ENCODE assay signal across 26 mouse cellular contexts in genomic region chr10:70552531-70552930, GRCm38 (mm10).
DNase-seq lines count a peak whose midpoint lies in the region; ATAC-seq and TF ChIP-seq lines count a peak whose summit lies in the region.
"Had no signal": no experiment of that assay in that cellular context is flagged by ENCODE, and none has a peak within 500 bp of the region (broad histone marks: within the 10 kb centered on the region; RNA-seq: fewer than 3 reads in every experiment).

No protein-coding gene starts in this region.

- H3K27me3 ChIP-seq in neural tube, embryonic 15.5 days (replicated peaks), result no peaks in the 10 kb centered on the region
- H3K27me3 ChIP-seq: CH12.LX; embryonic facial prominence, embryonic 12.5 days; embryonic facial prominence, embryonic 15.5 days; hindbrain, embryonic 13.5 days; Patski had no signal

- H3K4me1 ChIP-seq in neural tube, embryonic 15.5 days, result peaks cover 4% of the 10 kb centered on the region
- H3K4me1 ChIP-seq: embryonic facial prominence, embryonic 12.5 days; embryonic facial prominence, embryonic 15.5 days; heart, embryonic 10.5 days; hindbrain, embryonic 10.5 days had no signal

- H3K9ac ChIP-seq in neural tube, embryonic 15.5 days (replicated peaks), result no peak overlapping the region
- H3K9ac ChIP-seq: embryonic facial prominence, embryonic 12.5 days; embryonic facial prominence, embryonic 15.5 days; forebrain, postnatal 0 days; hindbrain, embryonic 13.5 days had no signal

- intact Hi-C loops in gastrocnemius, adult 2 months (cut with DNase I), result no loop called here
- intact Hi-C loops in gastrocnemius, postnatal 14 days (cut with DNase I; ENCODE audit: low total_unique reads), result no loop called here
- intact Hi-C loops in heart, postnatal 36 days (cut with DNase I), result no loop called here

- no peak overlapping the region for H3K4me3 ChIP-seq in gastrocnemius, adult 2 months
- no peak overlapping the region for H3K4me3 ChIP-seq in neural tube, embryonic 15.5 days (replicated peaks)
- H3K4me3 ChIP-seq: embryonic facial prominence, embryonic 12.5 days; embryonic facial prominence, embryonic 15.5 days; heart, embryonic 10.5 days; hindbrain, embryonic 10.5 days; hindbrain, embryonic 13.5 days had no signal

- peaks cover 61% of the 10 kb centered on the region for H3K36me3 ChIP-seq in neural tube, embryonic 15.5 days
- H3K36me3 ChIP-seq: G1E had no signal

- H3K4me2 ChIP-seq in neural tube, embryonic 15.5 days, result no peak overlapping the region
- H3K4me2 ChIP-seq: embryonic facial prominence, embryonic 12.5 days; embryonic facial prominence, embryonic 15.5 days; hindbrain, embryonic 13.5 days had no signal

- no peaks in the 10 kb centered on the region for H3K9me3 ChIP-seq in neural tube, embryonic 15.5 days (replicated peaks)
- H3K9me3 ChIP-seq: embryonic facial prominence, embryonic 12.5 days; embryonic facial prominence, embryonic 15.5 days; heart, embryonic 10.5 days; hindbrain, embryonic 10.5 days; hindbrain, embryonic 13.5 days had no signal

- ATAC-seq in neural tube, embryonic 15.5 days (ENCODE audit: low FRiP score), result no peak
- ATAC-seq: forebrain, embryonic 14.5 days; forebrain, postnatal 0 days; hindbrain, embryonic 16.5 days; intestine, postnatal 0 days; Patski had no signal

- WGBS in neural tube, embryonic 15.5 days, result 91% methylated on average over 3 of the region's 3 CpGs

- DNase-seq in gastrocnemius, adult 2 months, result peak; percentile 41
- no peak for DNase-seq in gastrocnemius, postnatal 14 days
- DNase-seq in heart, adult 8-10 months (ENCODE audit: low spot score), result peak; percentile 31
- no peak for DNase-seq in heart, postnatal 36 days
- no peak for DNase-seq in neural tube, embryonic 10.5 days (ENCODE audit: extremely low spot score, low spot score)
- no peak for DNase-seq in adipocyte (ENCODE audit: low spot score)
- DNase-seq: adrenal gland, adult 2 months; adrenal gland, postnatal 14 days; B cell, adult 2 months; cerebellum, adult 11 months; cerebellum, adult 2 months; cerebellum, adult 9-11 months; cerebellum, postnatal 25 days; forebrain, postnatal 0 days had no signal

- TF ChIP-seq CTCF in gastrocnemius, adult 2 months (IDR thresholded peaks at IDR 0.05), result no peak

- H3K27ac ChIP-seq in gastrocnemius, adult 2 months, result no peak overlapping the region
- H3K27ac ChIP-seq in neural tube, embryonic 15.5 days (replicated peaks), result peak overlapping the region; percentile 20; the same call in 1 of the 2 replicates
- H3K27ac ChIP-seq: embryonic facial prominence, embryonic 12.5 days; embryonic facial prominence, embryonic 15.5 days; heart, embryonic 10.5 days; hindbrain, embryonic 10.5 days had no signal

Comparison
In these comparisons a context has a peak if more than half of its experiments do, and no peak if none do; other contexts are left out.
1. DNase-seq: peak in gastrocnemius, adult 2 months (single experiment) and heart, adult 8-10 months (single experiment); none in gastrocnemius, postnatal 14 days (single experiment), heart, postnatal 36 days (0 of 2), neural tube, embryonic 10.5 days (single experiment) and adipocyte (single experiment).